Mouse (Mus musculus) left cerebral cortex, adult 6 months (tissue): ENCODE measurements around the gene Gstt3. TPM values are rescaled to one million over a fixed set of nuclear protein-coding genes. Genes with fewer than 3 reads are reported as not detected.

Experiments
- long read RNA-seq, 2 experiments: library from polyadenylated mRNA; unstranded; transcript quantifications; one replicate each; pipeline ENCODE4 v2.0.0; 2019 to 2020
- polyA plus RNA-seq: library from polyadenylated mRNA; unstranded; fragments of <200 nt; fragmentation: Nextera tagmentation; gene quantifications from 2 replicates; pipeline ENCODE4 v1.2.3, GENCODE M21; 2021

Gstt3 gene
- polyA plus RNA-seq, result 8.3 and 10.4 TPM in 2 replicates
- long read RNA-seq, experiment 1, transcript Gstt3-201 (5 exons, 1,880 nt), result major isoform, 19 of 22 reads
- long read RNA-seq, experiment 1, partial matches to known transcripts, result 0 of 22 reads
- long read RNA-seq, experiment 1, other reads (novel, unspliced or antisense), result 3 of 22 reads
- long read RNA-seq, experiment 2, partial matches to known transcripts, result 0 of 4 reads
- long read RNA-seq, experiment 2, other reads (novel, unspliced or antisense), result 0 of 4 reads

GRCm38 (mm10) chr10:75780769-75781578 is at the start of gene Gstt3, which contains the start of gene Gm20441:
Gene Gstt3 (minus strand): TSS chr10:75781414.
Gene Gm20441 (minus strand): TSS chr10:75780954.

DNA sequence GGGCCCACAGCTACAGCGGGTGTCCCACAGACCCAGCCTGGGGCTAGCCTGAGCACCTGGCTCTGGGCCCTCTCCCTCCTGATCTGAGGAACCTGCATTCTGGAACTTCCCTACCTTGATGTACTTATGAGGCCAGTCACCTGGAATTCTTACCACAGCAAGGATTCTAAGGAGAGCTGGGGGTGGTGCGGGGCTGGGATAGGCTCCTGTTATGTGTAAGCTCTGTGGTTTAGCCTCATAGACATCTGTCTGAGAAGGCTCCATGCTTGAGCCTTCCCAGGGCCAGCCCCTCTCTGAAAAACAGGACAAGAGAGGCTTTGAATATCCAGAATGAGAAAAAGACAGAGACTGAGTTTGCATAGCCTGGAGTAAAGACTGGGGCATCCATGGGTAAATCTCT is 41.2 kb upstream of the Gstt3 start, which contains the start of gene Gstt4:
Gstt4 (minus strand) TSS at position 101 of the 400 bp plus-strand sequence.

DNA sequence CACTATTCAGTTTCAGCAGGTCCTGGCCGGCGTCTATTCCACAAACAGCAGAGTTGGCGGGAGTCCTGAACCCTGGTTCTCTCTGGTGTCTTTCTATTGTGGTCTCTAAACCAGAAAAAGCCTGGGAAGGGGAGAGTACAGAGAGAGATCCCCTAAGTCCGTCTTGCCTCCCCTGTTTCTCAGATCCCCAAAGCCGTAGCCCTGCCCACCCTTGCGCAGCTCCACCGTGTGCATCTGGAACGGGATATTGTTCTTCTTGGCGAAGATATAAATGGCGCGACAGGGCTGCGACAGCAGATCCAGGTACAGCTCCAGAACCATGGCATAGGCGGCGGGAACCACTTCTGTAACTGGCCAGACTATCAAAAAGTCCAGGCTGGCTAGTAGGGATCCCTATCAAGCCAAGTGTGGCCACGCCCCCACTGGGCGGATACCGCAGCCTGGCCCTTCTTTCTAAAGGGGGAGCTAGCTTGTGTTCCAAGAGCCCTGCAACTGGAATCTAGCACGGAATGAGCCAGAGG is 17.0 kb upstream of the Gstt3 start, which contains the start of gene Gstt1:
Gstt1 (minus strand) TSS at position 409 of the 521 bp plus-strand sequence.

DNA sequence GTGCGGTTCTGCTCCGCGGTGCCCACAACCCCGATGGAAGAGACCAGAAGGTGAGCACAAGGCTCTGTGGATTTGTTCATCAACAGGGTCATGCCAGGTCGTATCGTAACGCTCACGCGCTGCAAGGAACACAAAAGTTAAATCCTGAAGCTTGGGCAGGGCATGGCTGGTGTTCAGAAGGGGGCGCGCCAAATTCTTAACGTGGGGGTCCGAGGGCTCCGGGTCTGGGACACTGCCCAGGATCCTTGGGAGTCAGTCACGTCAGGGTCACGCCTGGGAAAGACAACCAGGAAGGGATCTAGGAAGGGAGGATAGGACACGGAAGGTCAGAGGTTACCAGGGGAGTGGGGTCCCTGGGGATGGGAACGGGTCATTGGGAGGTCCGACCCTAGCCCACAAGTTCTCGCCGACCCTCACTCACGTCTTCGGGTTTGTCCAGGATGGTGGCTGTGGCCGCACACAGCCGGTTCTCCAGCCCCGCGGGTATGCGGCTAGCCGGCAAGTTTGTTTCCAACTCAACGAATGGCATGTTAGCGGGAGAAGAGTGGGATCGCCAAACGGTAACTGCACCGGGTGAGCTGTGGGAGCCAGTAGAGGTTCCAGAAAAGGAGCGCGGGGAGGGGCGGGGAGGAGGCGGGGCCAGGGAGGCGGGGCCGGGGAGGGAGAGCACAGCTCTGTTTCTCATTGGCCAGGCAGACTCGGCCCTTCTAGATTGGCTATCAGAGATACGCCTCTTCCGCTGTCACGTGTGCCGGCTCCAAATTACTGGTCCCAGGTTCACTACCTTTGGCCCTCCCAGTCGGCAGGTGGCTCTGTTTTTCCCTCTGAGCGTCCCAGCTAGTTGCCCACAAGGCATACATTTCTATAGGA is 8.2 kb downstream of the Gstt3 start, which contains the start of gene Ddt:
Ddt (minus strand) TSS at position 620 of the 870 bp plus-strand sequence.

DNA sequence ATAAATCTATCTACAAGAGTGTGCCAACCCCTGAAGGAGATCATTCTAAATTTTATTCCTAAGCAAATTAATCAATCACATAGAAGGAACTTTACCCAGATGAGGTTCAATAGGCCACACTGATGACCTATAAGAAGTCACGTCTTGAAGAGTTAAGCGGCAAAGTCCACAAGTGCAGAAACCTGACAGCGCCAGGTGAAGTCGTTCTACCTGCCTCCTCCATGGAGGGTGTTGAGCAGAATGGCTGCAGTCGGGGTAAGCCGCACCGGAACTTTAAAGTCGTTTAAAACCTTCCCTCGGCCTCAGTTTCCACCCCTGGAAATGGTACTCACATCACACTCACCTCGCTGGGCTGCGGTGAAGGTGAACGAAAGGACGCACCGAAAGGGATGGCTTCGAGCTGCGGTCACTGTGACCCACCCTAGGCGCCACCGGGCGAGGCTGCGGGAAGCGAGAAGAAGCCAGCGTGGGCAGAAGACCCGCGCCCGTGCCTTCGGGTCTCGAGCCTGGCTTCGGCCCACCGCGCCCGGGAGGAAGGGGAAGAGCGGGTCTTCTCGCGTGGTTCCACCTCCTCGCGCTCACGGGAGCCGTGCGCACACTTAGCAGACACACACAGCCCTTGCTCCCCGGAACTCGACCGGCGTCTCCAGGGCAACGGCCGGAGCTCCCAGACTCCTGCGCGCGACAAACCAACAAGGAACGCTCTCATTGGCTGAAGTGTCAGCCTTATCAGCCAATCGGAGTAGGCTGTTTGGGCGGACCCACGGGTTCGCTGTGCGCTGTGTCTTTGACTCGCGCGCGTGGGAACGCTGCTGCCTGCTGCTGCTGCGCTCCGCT is 17.3 kb downstream of the Gstt3 start, which contains the start of gene Cabin1:
Cabin1 (minus strand) TSS at position 660 of the 837 bp plus-strand sequence.

Other genes with a start within 250 kb of the Gstt3 start
- gene Lrrc75b, start 221.1 kb downstream of the Gstt3 start, polyA plus RNA-seq, result 1.9 and 3.4 TPM in 2 replicates
- 1.1 and 1.2 TPM in 2 replicates for gene Ggt1, start 219.8 kb downstream of the Gstt3 start, polyA plus RNA-seq
- 0.75 and 1.3 TPM in 2 replicates for gene Ggt5, start 192.1 kb downstream of the Gstt3 start, polyA plus RNA-seq
- gene Susd2, start 137.4 kb downstream of the Gstt3 start, polyA plus RNA-seq, result 4.3 and 4.5 TPM in 2 replicates
- gene Cabin1, start 17.1 kb downstream of the Gstt3 start, polyA plus RNA-seq, result 18.0 and 21.6 TPM in 2 replicates
- gene Ddt, start 8.0 kb downstream of the Gstt3 start, polyA plus RNA-seq, result 192 and 230 TPM in 2 replicates
- gene Gm20441, start 460 bp downstream of the Gstt3 start, polyA plus RNA-seq, result not detected in 2 replicates
- gene Gstt1, start 17.2 kb upstream of the Gstt3 start, polyA plus RNA-seq, result 44.3 and 47.6 TPM in 2 replicates
- not detected in 2 replicates for gene Gstt4, start 41.1 kb upstream of the Gstt3 start, polyA plus RNA-seq
- 5.7 and 6.3 TPM in 2 replicates for gene Gstt2, start 56.0 kb upstream of the Gstt3 start, polyA plus RNA-seq
- gene Mif, start 78.8 kb upstream of the Gstt3 start, polyA plus RNA-seq, result 1,436 and 1,608 TPM in 2 replicates
- 1.8 and 2.2 TPM in 2 replicates for gene Derl3, start 112.0 kb upstream of the Gstt3 start, polyA plus RNA-seq
- gene Smarcb1, start 140.2 kb upstream of the Gstt3 start, polyA plus RNA-seq, result 107 and 113 TPM in 2 replicates
- 1,355 and 1,446 TPM in 2 replicates for gene Chchd10, start 151.7 kb upstream of the Gstt3 start, polyA plus RNA-seq
- 1.6 and 1.7 TPM in 2 replicates for gene Mmp11, start 155.1 kb upstream of the Gstt3 start, polyA plus RNA-seq
- gene Gm867, start 159.3 kb upstream of the Gstt3 start, polyA plus RNA-seq, result 0.34 TPM in 1 of 2 replicates, not detected in the other
- 0.36 TPM in 1 of 2 replicates, not detected in the other for gene Vpreb3, start 161.6 kb upstream of the Gstt3 start, polyA plus RNA-seq
- gene Gm5134, start 173.1 kb upstream of the Gstt3 start, polyA plus RNA-seq, result not detected in 2 replicates